25 mouse cellular contexts compared by ENCODE assay signal in the genomic region with DNA sequence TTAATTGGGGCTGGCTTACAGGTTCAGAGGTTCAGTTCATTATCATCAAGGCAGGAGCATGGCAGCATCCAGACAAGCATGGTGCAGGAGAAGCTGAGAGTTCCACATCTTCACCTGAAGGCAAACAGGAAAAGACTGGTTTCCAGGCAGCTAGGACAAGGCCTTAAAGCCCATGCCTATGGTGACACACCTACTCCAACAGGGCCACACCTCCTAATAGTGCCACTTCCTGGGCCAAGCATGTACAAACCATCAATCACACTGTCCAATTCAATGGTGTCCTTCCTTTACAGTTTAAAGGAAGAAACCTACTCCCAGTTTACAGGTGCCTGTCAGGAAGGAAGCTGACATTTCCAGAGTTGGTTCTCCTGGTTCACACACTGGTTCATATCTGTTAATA.
"Had no signal": no experiment of that assay in that cellular context is flagged by ENCODE, and none has a peak within 500 bp of the region (broad histone marks: within the 10 kb centered on the region; RNA-seq: fewer than 3 reads in every experiment).

No protein-coding gene starts in this region.

- H3K4me2 ChIP-seq: heart, embryonic 12.5 days; hindbrain, embryonic 12.5 days; hindbrain, embryonic 14.5 days; kidney, embryonic 15.5 days; limb, embryonic 13.5 days; limb, embryonic 15.5 days; liver, embryonic 13.5 days; liver, embryonic 15.5 days had no signal

- H3K36me3 ChIP-seq: heart, embryonic 10.5 days; heart, embryonic 12.5 days; hindbrain, embryonic 10.5 days; hindbrain, embryonic 12.5 days; kidney, embryonic 15.5 days; limb, embryonic 13.5 days; limb, embryonic 15.5 days; liver, embryonic 13.5 days; liver, embryonic 15.5 days had no signal

- ATAC-seq: hindbrain, embryonic 16.5 days; inflammation-experienced regulatory T-cells, adult 6 months had no signal

- H3K4me1 ChIP-seq: heart, embryonic 10.5 days; hindbrain, embryonic 12.5 days; limb, embryonic 13.5 days; limb, embryonic 15.5 days; liver, embryonic 13.5 days; liver, embryonic 15.5 days had no signal

- H3K27me3 ChIP-seq: heart, embryonic 12.5 days; hindbrain, embryonic 12.5 days; kidney, embryonic 15.5 days; limb, embryonic 13.5 days; limb, embryonic 15.5 days; liver, embryonic 13.5 days; liver, embryonic 15.5 days had no signal

- H3K9ac ChIP-seq: heart, embryonic 12.5 days; hindbrain, embryonic 12.5 days; hindbrain, embryonic 14.5 days; kidney, embryonic 15.5 days; limb, embryonic 13.5 days; limb, embryonic 15.5 days; liver, embryonic 13.5 days; liver, embryonic 15.5 days had no signal

- DNase-seq: gastrocnemius, adult 2 months; gastrocnemius, postnatal 10 days; gastrocnemius, postnatal 25 days; heart, adult 18-20 months; heart, postnatal 10 days; heart, postnatal 4 days; kidney, adult 11 months; kidney, adult 2 months; kidney, adult 9 months; kidney, postnatal 14 days; kidney, postnatal 36 days; layer of hippocampus, postnatal 36 days; liver, embryonic 13.5 days had no signal

- H3K27ac ChIP-seq: gastrocnemius, adult 2 months; heart, embryonic 10.5 days; hindbrain, embryonic 10.5 days; hindbrain, embryonic 12.5 days; hindbrain, embryonic 14.5 days; kidney, embryonic 15.5 days; kidney, postnatal 0 days; limb, embryonic 13.5 days; limb, embryonic 15.5 days; liver, embryonic 13.5 days; liver, embryonic 15.5 days had no signal

- H3K9me3 ChIP-seq: heart, embryonic 10.5 days; heart, embryonic 12.5 days; hindbrain, embryonic 10.5 days; hindbrain, embryonic 12.5 days; kidney, embryonic 15.5 days; limb, embryonic 13.5 days; limb, embryonic 15.5 days; liver, embryonic 13.5 days; liver, embryonic 15.5 days had no signal

- H3K4me3 ChIP-seq: gastrocnemius, adult 2 months; heart, embryonic 10.5 days; heart, embryonic 12.5 days; hindbrain, embryonic 10.5 days; hindbrain, embryonic 12.5 days; kidney, embryonic 15.5 days; limb, embryonic 13.5 days; limb, embryonic 15.5 days; liver, embryonic 13.5 days; liver, embryonic 15.5 days had no signal
